Mouse (Mus musculus) layer of hippocampus, adult 11-12 months (tissue): ENCODE results near the gene Fubp1.

ENCODE experiments used
- DNase-seq: peaks from one replicate; pipeline ENCODE4 v3.0.0; 2022; ENCODE audit warnings: low spot score

Gene Fubp1

GRCm38 (mm10) chr3:152235805-152236204 is 25.6 kb downstream of the Fubp1 start:
- DNase-seq = no peak

DNA sequence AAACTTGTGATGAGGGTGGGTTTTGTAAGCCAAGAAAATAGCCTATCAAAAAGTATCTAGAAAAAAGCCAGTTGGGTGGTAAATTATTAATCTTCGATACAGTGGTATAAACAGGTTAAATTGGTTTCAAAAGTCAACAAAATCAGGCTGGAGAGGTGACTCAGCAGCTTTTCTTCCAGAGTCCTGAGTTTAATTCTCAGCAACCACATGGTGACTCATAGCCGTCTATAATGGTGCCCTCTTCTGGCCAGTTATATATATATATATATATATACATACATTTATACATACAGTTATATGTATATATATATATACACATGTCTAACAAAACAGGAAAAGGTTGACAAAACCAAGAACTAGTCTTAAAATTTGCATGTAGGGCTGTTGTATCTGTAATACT is 28.6 kb downstream of the Fubp1 start:
- DNase-seq = no peak

DNA sequence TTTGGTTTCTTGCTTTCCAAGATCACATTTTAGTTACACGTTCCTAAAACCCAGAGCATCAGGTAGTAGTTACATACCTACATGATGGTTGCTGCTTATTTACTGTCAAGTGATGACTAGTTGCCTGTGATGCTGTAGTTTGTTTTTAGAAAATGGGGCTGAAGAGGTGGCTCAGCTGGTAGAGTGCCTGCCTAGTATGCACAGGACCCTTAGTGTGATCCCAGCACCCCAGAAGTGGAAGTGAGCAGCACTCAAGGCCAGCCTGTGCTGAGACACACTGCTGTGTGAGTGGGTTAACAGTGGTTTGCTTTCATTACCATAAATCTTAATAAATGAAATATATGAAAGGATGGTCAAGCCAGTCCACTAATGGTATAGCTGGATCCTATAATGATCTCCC is 29.4 kb downstream of the Fubp1 start:
- no peak for DNase-seq

DNA sequence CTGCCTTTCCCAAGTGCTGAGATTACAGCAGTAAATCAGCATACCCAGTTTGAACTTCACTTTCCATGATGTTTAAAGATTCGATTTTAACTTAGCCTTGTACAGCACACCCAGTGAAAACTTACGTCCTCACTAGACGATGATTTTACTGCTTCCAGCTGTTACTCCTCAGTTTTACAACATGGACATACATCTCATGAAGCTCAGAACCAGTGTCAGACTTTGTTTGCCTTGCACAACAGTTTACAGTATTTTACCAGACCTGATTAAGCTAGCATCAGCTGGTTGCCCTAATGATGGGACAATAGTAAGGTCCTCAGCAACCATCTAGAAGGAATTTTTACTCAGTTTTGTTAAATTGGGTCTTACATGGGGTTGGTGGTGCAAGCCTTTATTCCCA is 30.9 kb downstream of the Fubp1 start:
- DNase-seq = no peak

DNA sequence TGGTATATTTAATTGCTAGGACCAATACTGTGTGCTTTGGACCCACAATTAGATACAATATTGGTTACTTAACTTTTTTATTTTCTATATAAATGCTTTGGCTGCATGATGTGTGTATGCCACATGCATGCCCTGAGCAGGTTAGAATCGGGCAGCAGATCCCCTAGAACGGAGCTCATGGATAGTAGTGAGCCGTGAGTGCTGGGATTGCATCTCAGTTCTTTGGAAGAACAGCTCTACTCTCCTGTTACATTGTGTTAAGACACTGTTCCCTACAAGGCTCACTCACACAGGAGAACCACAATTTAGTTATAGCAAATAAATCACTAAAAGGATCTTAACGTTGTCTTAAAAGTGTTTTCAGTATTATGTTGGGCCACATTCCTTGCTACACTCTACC is 33.1 kb downstream of the Fubp1 start:
- DNase-seq = no peak

DNA sequence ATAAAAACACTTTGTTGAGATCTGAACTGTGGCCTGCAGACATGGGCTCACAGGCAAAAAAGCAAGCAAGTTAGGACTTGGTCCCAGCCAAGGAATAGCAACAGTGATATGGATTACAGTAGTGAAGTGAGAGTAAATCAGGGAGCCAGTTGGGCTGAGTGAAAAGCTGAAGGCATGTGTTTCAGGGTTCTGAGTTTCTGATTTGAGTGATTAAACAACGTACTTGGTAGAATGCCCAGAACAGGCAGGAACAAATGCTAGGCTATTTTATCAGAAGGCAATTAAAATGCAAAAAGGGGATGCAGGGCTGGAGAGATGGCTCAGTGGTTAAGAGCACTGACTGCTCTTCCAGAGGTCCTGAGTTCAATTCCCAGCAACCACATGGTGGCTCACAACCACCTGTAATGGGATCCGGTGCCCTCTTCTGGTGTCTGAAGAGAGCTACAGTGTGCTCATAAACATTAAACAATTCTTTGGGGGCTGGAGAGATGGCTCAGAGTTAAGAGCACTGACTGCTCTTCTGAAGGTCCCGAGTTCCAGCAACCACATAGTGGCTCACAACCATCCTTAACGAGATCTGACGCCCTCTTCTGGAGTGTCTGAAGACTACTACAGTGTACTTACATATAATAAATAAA is 35.2 kb downstream of the Fubp1 start:
- peak; percentile 38 for DNase-seq

GRCm38 (mm10) chr3:152247708-152248107 is 37.5 kb downstream of the Fubp1 start:
- no peak for DNase-seq

- DNase-seq = no peak
Measured at GRCm38 (mm10) chr3:152250487-152250886, 40.3 kb downstream of the Fubp1 start.

- DNase-seq = no peak
Measured at GRCm38 (mm10) chr3:152257528-152257927, 47.3 kb downstream of the Fubp1 start.

DNA sequence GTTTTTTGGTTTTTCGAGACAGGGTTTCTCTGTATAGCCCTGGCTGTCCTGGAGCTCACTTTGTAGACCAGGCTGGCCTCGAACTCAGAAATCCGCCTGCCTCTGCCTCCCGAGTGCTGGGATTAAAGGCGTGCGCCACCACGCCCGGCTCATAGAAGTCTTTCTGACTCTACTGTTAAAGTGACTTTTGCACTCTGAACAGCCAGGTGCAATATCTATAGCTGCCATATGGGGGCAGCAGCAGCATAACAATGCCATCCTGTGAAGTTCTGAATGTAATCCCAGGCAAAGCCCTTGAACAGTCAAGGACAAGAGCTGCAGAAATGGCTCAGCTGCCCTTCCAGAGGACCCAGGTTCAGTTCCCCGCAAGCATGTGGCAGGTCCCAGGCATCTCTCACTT is 49.2 kb downstream of the Fubp1 start:
- DNase-seq = peak; percentile 81

DNA sequence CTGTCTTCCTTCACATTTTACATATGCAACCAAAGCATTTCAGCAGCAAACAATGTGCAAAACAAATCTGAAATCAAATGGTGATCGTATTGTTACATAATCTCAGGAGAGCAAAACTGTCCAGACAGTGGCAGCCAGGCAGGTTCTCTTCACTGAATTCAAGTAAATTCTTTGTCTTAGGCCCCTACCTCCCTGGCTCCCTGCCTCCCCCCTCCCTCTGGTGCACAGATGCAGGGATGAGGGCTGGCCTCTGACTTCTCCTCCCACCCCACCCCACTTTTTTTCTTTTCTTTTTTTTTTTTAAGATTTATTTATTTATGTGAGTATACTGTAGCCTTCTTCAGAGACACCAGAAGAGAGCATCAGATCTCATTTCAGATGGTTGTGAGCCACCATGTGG is 50.1 kb downstream of the Fubp1 start:
- DNase-seq = no peak

GRCm38 (mm10) chr3:152261436-152261835 is 51.2 kb downstream of the Fubp1 start:
- no peak for DNase-seq

GRCm38 (mm10) chr3:152261948-152262347 is 51.7 kb downstream of the Fubp1 start:
- DNase-seq = no peak

DNA sequence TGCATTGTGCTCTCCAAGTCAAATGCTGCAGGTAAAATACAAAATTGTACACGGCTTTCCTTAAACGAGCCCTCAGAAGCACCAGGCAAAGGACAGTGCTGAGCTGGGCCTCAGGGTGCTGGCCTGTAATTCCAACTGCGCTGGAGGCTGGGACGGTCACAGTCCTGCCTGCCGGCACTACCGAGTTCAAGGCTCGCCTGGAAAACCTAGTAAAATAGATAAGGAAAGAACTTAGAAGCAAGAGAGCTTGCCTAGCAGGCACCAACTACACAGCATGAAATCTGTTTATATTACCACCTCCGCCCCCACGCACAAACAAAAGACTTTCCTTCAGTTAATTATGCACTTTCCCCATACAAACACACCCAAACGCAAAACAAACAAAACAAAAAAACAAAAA is 54.2 kb downstream of the Fubp1 start:
- no peak for DNase-seq

DNA sequence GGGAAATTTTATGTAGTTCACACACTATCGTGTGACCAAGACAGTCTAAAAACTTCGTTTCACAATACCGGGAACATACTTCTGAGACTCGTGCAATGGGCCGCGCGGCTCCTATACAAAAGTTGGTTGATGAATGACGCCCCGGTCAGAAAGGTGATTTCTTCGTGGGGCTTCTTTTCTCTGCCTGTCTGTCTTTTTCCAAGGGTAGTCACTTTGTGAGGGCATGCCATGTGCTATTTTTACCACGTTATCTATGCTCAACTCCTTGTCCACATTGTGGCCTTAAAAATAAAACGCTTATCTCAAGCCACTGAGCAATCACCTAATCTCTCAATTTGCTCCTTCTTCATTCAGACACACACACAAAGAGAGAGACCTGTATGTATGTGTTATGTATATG is 54.6 kb downstream of the Fubp1 start:
- DNase-seq = no peak

DNA sequence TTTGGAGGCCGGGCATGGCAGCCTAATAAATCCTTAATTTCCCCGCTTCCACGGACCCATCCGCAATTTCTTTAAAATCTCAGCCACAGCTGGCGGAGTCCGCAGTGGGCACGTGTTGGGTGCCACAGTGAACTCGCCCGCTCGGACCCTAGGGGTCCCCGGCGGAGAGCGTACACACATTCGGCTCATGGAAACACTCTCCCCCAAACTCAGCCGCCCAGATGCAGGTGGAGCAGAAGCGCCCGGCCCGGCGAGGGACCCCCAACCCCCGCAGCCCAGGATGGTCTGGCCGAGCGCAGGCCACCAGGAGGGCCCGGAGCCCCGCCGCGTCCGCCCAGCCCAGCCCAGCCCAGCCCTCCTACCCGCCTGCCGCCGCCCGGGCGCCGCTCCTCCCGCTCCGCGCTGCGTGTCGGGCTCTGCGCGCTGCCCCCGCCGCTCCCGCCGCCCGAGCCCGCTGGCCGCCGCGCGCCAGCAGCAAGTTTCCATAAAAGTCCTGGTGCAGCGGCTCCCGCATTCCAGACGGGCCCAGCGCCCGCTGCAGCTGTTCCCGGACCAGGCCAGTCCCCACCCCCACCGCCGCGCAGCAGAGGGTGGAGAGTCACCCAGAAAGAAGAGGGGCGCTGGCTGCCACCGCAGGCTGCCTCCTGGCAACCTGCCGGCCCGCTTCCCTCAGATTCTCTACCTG is 55.3 kb downstream of the Fubp1 start:
- no peak for DNase-seq

DNA sequence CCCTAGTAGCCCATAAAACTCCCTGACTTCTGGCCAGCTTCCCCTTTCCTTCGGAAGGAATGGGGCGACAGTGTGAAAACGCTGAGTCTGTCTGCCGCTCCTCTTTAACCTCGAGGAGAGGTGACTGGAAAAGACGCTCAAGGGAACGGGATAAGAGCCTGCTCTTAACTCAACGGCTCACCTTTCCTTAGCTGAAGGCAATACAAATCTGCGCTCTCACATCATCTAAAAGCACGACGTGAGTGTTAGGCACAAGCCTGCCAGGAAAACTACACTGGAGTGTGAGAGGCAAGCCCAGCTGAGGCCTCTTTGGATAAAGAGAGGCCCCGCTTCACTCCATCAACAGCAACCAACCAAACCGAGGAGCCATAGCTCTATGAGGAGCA is 55.8 kb downstream of the Fubp1 start, which contains the start of gene Nexn:
Gene Nexn (minus strand): TSS at position 315 of the 386 bp plus-strand sequence.
- DNase-seq = no peak

DNA sequence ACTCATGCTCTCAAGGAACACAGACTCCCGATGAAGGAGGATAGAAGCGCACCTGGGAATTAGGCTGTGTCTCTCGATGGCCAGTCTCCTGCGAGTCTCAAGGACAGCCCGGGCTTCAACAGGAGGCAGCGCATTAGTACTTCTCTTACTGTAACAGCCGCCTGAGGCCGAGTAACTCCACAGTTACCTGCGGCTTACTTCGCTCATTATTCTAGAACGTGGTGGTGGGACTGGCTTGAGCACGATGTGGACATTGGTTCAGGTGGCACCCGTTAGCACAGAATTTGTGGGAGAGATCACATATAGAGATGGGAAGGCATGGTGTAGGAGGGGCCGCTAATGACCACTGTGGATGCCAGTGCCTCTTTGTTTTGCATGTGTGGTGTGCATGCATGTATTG is 57.9 kb downstream of the Fubp1 start:
- DNase-seq = no peak

DNA sequence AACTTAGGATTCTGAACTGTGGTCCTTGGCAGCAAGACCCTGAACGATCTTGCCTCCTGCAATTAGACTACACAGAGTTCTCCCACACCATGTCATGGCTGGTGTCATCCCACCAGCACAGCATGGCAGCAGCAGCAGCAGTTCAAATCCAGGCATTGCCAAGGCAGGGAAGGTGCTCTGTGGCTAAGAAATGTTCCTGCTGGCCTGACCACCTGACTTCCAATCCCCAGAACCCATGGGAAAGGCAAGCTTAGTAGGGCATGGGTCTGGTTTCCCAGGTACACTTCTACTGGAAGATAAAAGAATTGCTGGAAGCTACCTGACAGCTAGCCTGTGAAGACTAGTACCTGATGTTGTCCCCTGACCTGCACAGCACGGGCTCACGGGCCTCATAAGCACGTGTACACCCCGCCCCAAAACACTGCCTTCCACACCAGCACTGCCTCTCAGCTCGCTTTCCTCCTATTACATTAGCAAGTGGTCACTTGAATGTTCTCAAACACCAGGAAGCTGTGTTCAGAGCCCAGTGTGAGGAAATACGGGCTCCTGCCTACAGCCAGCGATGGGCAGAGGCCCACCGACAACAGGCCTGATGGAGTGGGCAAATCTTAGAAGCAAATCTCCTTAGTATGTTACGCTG is 61.0 kb downstream of the Fubp1 start:
- DNase-seq = no peak

DNA sequence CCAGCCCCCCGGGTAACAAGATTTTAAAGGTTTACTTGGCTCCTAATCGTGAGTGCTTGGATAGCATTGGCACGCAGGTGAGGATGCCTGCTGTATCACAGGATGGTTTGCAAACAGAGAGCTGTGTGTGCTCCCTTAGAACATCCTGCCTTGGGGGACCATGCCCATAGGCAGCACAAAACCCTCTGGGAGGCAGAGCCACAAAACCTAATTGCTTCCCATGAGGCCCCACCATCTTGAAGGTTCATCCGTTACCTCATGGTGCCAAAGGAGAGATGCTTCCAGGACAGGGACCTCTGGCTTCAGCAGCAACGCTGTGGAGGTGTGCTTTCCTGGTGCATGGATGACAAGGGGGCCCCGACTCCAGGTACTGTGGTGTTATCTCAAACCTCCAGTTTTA is 61.7 kb downstream of the Fubp1 start:
- no peak for DNase-seq

DNA sequence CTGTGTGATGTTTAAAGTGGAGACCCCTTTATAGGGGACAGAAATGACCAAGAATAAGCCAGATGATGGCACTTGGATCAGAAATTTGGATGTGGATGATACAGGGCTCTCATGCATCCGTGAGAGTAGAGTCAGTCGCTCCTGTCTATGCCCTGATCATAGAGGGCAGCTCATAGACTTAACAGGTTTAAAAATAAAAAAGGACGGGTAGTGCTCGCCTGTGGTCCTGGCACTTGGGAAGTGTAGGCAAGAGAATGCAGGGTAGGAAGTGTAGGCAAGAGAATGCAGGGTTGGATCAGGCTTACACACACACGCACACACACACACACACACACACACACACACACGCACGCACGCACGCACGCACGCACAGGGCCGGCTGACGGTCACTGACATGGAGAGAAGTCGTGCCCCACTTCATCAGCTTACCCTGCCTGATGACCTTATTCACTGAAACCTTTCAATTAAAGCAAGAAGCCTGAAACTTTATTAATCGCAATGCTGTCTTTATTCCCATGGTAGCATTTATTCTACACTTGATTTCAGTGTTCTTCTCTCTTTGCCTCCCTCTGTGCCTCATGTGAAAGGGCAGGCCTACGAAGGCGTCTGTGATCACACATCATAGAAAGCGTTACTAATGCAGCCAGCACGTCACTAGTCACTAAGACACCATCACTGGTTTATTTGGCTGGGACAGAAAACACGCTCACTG is 62.9 kb downstream of the Fubp1 start:
- no peak for DNase-seq

GRCm38 (mm10) chr3:152275008-152275407 is 64.8 kb downstream of the Fubp1 start:
- no peak for DNase-seq

DNA sequence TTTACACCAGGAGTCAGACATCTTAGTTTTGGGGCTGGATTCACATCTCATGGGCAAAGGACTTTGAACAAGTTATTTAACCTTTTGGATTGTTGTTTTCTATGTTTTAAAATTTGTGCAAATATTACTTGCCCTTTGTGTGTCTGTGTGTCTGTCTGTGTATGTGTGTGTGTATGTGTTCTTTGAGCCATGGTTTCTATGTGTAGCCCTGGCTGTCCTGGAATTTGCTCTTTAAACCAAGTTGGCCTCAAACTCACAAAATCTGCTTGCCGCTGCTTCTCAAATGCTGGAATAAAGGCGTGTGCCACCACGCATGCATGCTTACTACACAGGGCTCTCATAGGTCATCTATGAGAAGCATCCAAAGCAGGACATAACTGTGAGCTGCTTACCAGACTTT is 66.7 kb downstream of the Fubp1 start:
- DNase-seq = no peak
